1 mouse cellular context compared by ENCODE assay signal in the genomic region with DNA sequence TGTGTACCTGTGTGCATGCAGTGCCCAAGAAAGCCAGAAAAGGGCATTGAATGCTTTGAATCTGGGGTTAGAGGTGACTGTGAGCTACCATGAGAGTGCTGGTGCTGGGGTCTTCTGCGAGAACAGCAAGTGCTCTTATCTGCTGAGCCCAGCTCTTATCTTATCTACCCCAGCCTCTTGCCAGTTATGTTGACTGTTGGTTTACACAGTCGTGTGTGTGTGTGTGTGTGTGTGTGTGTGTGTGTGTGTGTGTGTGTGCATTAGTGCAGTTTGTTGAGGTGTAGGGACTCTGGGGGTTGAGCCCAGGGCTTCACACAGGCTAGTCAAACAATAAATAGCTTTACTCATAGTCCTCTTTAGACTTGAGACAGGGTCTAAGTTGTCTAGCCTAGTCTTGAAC.
TF ChIP-seq lines count a peak whose summit lies in the region.

No protein-coding gene starts in this region.

TF ChIP-seq in MEL, 35 proteins besides CTCF, POLR2A, EP300 and RAD21 (continued from another document):
- TF ChIP-seq SIN3A (IDR thresholded peaks at IDR 0.05; ENCODE audit: low read length) = 0 out of 2 replicates have a peak, but pooled peaks have one; percentile 48
- no peak for TF ChIP-seq POLR2AphosphoS5 (IDR thresholded peaks at IDR 0.05; ENCODE audit: borderline replicate concordance, low read depth, low read length)
- peak; percentile 68; the same call in 1 of the 2 replicates for TF ChIP-seq RCOR1 (IDR thresholded peaks at IDR 0.05; ENCODE audit: low read depth, low read length)
- TF ChIP-seq MYB (IDR thresholded peaks at IDR 0.05; ENCODE audit: low read depth, low read length) = peak; percentile 92
- peak; percentile 83 for TF ChIP-seq ETS1 (IDR thresholded peaks at IDR 0.05; ENCODE audit: low read depth, low read length)
- TF ChIP-seq KAT2A (conservative IDR thresholded peaks at IDR 0.05; ENCODE audit: low read depth, low read length) = no peak
- no peak; the same call in 1 of the 2 replicates for TF ChIP-seq MAZ (IDR thresholded peaks at IDR 0.05; ENCODE audit: low read depth, low read length)
- no peak for TF ChIP-seq SMC3 (IDR thresholded peaks at IDR 0.05; ENCODE audit: low read depth, low read length)
- TF ChIP-seq JUND (IDR thresholded peaks at IDR 0.05; ENCODE audit: low read depth, low read length) = no peak
- peak; percentile 95 for TF ChIP-seq TCF12 (IDR thresholded peaks at IDR 0.05; ENCODE audit: low read depth, low read length)
- no peak for TF ChIP-seq USF1 (IDR thresholded peaks at IDR 0.05; ENCODE audit: low read depth, low read length)
- TF ChIP-seq ZC3H11A (IDR thresholded peaks at IDR 0.05; ENCODE audit: low read depth, low read length) = no peak
- TF ChIP-seq MYC (IDR thresholded peaks at IDR 0.05; ENCODE audit: low read depth, low read length) = no peak
- peak; percentile 94 for TF ChIP-seq GATA1 (IDR thresholded peaks at IDR 0.05; ENCODE audit: low read depth, low read length)
- no peak for TF ChIP-seq MEF2A (IDR thresholded peaks at IDR 0.05; ENCODE audit: extremely low read depth, insufficient replicate concordance, low read depth, low read length, poor library complexity, severe bottlenecking)
- TF ChIP-seq BHLHE40 (IDR thresholded peaks at IDR 0.05; ENCODE audit: borderline replicate concordance, low read depth, low read length) = peak; percentile 28; the same call in 1 of the 2 replicates
- no peak for TF ChIP-seq ZKSCAN1 (IDR thresholded peaks at IDR 0.05; ENCODE audit: low read depth, low read length)
- no peak for TF ChIP-seq NRF1 (IDR thresholded peaks at IDR 0.05; ENCODE audit: insufficient read depth, low read depth, low read length, poor library complexity, severe bottlenecking)
- TF ChIP-seq NELFE (IDR thresholded peaks at IDR 0.05; ENCODE audit: low read depth, low read length) = no peak
- no peak for TF ChIP-seq POLR2AphosphoS2 (IDR thresholded peaks at IDR 0.05; ENCODE audit: low read length)
- TF ChIP-seq MXI1 (IDR thresholded peaks at IDR 0.05; ENCODE audit: low read depth, low read length) = no peak
- TF ChIP-seq HCFC1 (IDR thresholded peaks at IDR 0.05; ENCODE audit: low read depth, low read length) = 0 out of 2 replicates have a peak, but pooled peaks have one; percentile 49
- TF ChIP-seq GABPA (IDR thresholded peaks at IDR 0.05; ENCODE audit: low read depth, low read length) = no peak
- TF ChIP-seq ELF1 (IDR thresholded peaks at IDR 0.05; ENCODE audit: low read depth, low read length) = no peak
- TF ChIP-seq ZMIZ1 (IDR thresholded peaks at IDR 0.05; ENCODE audit: low read depth, low read length) = no peak
- TF ChIP-seq ZNF384 (IDR thresholded peaks at IDR 0.05; ENCODE audit: low read depth, low read length) = no peak
- no peak for TF ChIP-seq CHD2 (IDR thresholded peaks at IDR 0.05; ENCODE audit: low read length)
- TF ChIP-seq MAX (IDR thresholded peaks at IDR 0.05; ENCODE audit: low read length) = no peak
- no peak for TF ChIP-seq TBP (IDR thresholded peaks at IDR 0.05; ENCODE audit: low read depth, low read length)
